Mouse (Mus musculus) layer of hippocampus, postnatal 25 days (tissue): Measurements from ENCODE around the gene Nlrp10. TPM values are rescaled to one million over a fixed set of nuclear protein-coding genes. Genes with fewer than 3 reads are reported as not detected.

Experiments used
- DNase-seq, 2 experiments: peaks; one replicate each; pipeline ENCODE4 v3.0.0; 2022; ENCODE audit warnings: mixed read lengths in 2 of 2, low spot score in 1 of 2; ENCODE audit errors: extremely low spot score in 1 of 2
- total RNA-seq, 2 experiments: library from RNA; stranded (reverse); gene quantifications; 2 replicates each; pipeline ENCODE4 v1.2.3; 2021

The Nlrp10 gene
- under 1 TPM; 0.49 to 0.52 TPM for total RNA-seq

- no peak for DNase-seq
Observed at GRCm38 (mm10) chr7:108929726-108930393, at the start of gene Nlrp10. Gene Nlrp10, minus strand, starts transcription at chr7:108930178.

GRCm38 (mm10) chr7:108972273-108972672 is 42.3 kb upstream of the Nlrp10 start:
- DNase-seq = no peak

GRCm38 (mm10) chr7:108968201-108968600 is 38.2 kb upstream of the Nlrp10 start:
- no peak for DNase-seq

GRCm38 (mm10) chr7:108966742-108967362 is 36.9 kb upstream of the Nlrp10 start:
- DNase-seq = peak in 1 of 2 experiments; percentile 40

GRCm38 (mm10) chr7:108965968-108966367 is 36.0 kb upstream of the Nlrp10 start:
- no peak for DNase-seq

- DNase-seq = no peak
Observed at GRCm38 (mm10) chr7:108957734-108958133, 27.8 kb upstream of the Nlrp10 start.

GRCm38 (mm10) chr7:108954185-108954584 is 24.2 kb upstream of the Nlrp10 start:
- DNase-seq = peak in 1 of 2 experiments; percentile 55

- DNase-seq = no peak
Observed at GRCm38 (mm10) chr7:108952801-108953200, 22.8 kb upstream of the Nlrp10 start.

- DNase-seq = peak; percentile 62 to 71
Observed at GRCm38 (mm10) chr7:108950762-108951331, 20.9 kb upstream of the Nlrp10 start.

- peak; percentile 70 to 87 for DNase-seq
Observed at GRCm38 (mm10) chr7:108950312-108950761, 20.4 kb upstream of the Nlrp10 start, which contains the start of gene Tub. Gene Tub, plus strand, starts transcription at chr7:108950338.

GRCm38 (mm10) chr7:108949301-108949700 is 19.3 kb upstream of the Nlrp10 start:
- DNase-seq = no peak

GRCm38 (mm10) chr7:108948611-108949010 is 18.6 kb upstream of the Nlrp10 start:
- no peak for DNase-seq

GRCm38 (mm10) chr7:108944002-108944401 is 14.0 kb upstream of the Nlrp10 start:
- DNase-seq = peak in 1 of 2 experiments; percentile 49

- DNase-seq = no peak
Observed at GRCm38 (mm10) chr7:108941466-108941865, 11.5 kb upstream of the Nlrp10 start.

GRCm38 (mm10) chr7:108936591-108936990 is 6.6 kb upstream of the Nlrp10 start:
- no peak for DNase-seq

GRCm38 (mm10) chr7:108935411-108935810 is 5.4 kb upstream of the Nlrp10 start:
- DNase-seq = no peak

- no peak for DNase-seq
Observed at GRCm38 (mm10) chr7:108934836-108935235, 4.9 kb upstream of the Nlrp10 start.

GRCm38 (mm10) chr7:108933794-108934731 is 4.1 kb upstream of the Nlrp10 start, which contains the start of gene Eif3f:
Gene Eif3f, plus strand, starts transcription at chr7:108934417.
- DNase-seq = peak; percentile 92 to 96

- DNase-seq = no peak
Observed at GRCm38 (mm10) chr7:108928280-108929188, 1.4 kb downstream of the Nlrp10 start.
